Mouse (Mus musculus): ENCODE measurements around the gene Nmt1. TPM values are rescaled to one million over a fixed set of nuclear protein-coding genes. Genes with fewer than 3 reads are reported as not detected.

The Nmt1 gene
- polyA plus RNA-seq (2012; rRNA removed): 58.8 and 63.2 TPM in 2 replicates

DNA sequence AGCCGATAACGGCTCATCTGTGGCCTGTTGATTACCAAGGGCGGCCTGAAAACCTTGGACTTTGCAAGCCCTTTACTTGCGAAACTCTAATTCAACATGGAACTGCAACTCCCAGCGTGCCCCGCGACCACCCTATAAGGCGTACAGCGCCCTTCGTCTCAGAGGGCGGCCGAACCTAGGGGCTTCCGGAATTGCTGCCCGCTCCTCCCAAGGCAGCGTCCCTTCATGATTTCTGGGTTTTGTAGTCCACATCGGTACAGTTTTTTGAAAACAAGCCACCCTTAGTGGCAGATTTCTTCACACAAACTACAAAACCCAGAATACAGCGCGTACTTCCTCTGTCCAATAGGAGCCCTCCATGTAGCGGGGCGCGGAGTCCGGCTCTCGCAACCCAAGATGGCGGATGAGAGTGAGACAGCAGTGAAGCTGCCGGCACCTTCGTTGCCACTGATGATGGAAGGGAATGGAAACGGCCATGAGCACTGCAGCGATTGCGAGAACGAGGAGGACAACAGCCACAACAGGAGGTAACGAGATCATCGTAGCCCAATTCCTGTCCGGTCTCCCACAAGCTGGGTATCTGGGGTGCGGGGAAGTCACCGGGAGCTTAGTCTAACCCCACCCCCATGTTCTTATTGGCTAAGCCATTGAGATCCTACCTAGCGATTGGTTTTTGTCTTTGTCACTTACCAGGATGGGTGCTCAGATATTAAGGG lies at the start of gene Nmt1, which contains the start of gene Dcakd:
Gene Nmt1 (plus strand): TSS at position 15 of the 716 bp plus-strand sequence.
Gene Dcakd (minus strand): TSS at position 158 of the 716 bp plus-strand sequence.
- Histone ChIP-seq H3K27ac (ENCODE audit: insufficient read depth, low read length) (peak within 1 kb of the TSS; percentile 85), H3K27me3 (ENCODE audit: control insufficient read depth, insufficient read depth, low read length) (no peaks in the 10 kb centered on the region), H3K4me3 (replicated peaks; ENCODE audit: insufficient read depth, low read depth, low read length) (peak within 1 kb of the TSS; percentile 93), H3K4me1 (ENCODE audit: control insufficient read depth, insufficient read depth, low read length) (peaks cover 8% of the 10 kb centered on the region; the same call in 1 of the 2 replicates)
- TF ChIP-seq POLR2A (IDR thresholded peaks at IDR 0.05; ENCODE audit: borderline replicate concordance, insufficient read depth, low read length): peak; percentile 90; the same call in 1 of the 2 replicates
- TF ChIP-seq CTCF (IDR thresholded peaks at IDR 0.05; ENCODE audit: borderline replicate concordance, insufficient read depth, low read depth, low read length): no peak
- under 1% methylated on average over 36 of the region's 36 CpGs for WGBS
- DNase-seq: peak; percentile 96 to 98

DNA sequence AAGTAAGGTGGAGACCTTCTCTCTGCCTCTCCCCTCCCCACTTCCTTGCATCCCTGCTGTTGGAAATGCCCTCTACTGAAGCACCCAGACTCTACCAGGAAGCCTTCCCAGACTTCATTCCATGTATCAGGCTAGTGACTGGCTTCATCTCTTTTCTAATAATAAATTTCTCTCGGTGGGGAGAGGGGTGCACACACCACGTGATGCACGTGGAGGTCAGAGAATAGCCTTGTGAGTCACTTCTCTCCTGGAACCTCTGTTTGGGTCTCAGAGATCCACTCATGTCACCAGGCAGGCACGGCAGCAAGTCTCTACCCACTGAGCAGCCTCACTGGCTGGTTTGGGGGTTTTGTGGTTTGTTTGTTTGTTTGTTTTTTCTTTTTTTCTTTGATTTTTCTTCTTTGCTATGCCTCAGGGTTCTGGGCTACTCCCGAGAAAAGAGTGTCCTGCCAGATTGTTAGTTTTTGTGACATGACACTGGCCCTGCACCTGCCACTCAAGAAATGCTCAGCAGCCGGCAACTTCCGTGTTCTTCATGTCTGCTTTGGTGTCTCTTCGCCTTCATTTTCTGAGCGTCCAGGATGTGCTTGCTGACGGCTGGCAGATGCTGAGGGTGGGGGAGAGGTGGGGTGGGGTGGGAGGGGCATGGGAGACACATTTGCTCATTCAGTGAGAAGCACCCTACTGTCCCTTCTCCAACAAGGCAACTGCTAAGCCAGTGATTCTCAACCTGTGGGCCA lies 46.7 kb upstream of the Nmt1 start:
- no peak for TF ChIP-seq CTCF (IDR thresholded peaks at IDR 0.05; ENCODE audit: borderline replicate concordance, insufficient read depth, low read depth, low read length)
- TF ChIP-seq POLR2A (IDR thresholded peaks at IDR 0.05; ENCODE audit: borderline replicate concordance, insufficient read depth, low read length): no peak
- Histone ChIP-seq H3K4me3 (replicated peaks; ENCODE audit: insufficient read depth, low read depth, low read length) (no peak overlapping the region), H3K27ac (ENCODE audit: insufficient read depth, low read length) (no peak overlapping the region), H3K4me1 (ENCODE audit: control insufficient read depth, insufficient read depth, low read length) (peaks cover 11% of the 10 kb centered on the region), H3K27me3 (ENCODE audit: control insufficient read depth, insufficient read depth, low read length) (no peaks in the 10 kb centered on the region)
- DNase-seq: no peak
- WGBS: 58% methylated on average over 10 of the region's 10 CpGs

- 73% methylated on average over 9 of the region's 9 CpGs for WGBS
- Histone ChIP-seq H3K27me3 (ENCODE audit: control insufficient read depth, insufficient read depth, low read length) (no peaks in the 10 kb centered on the region), H3K4me3 (replicated peaks; ENCODE audit: insufficient read depth, low read depth, low read length) (no peak overlapping the region), H3K4me1 (ENCODE audit: control insufficient read depth, insufficient read depth, low read length) (peaks cover 11% of the 10 kb centered on the region), H3K27ac (ENCODE audit: insufficient read depth, low read length) (no peak overlapping the region)
- DNase-seq: no peak
- no peak for TF ChIP-seq POLR2A (IDR thresholded peaks at IDR 0.05; ENCODE audit: borderline replicate concordance, insufficient read depth, low read length)
- no peak for TF ChIP-seq CTCF (IDR thresholded peaks at IDR 0.05; ENCODE audit: borderline replicate concordance, insufficient read depth, low read depth, low read length)
Observed at GRCm38 (mm10) chr11:102984086-102984485, 43.9 kb upstream of the Nmt1 start.

- Histone ChIP-seq H3K27ac (ENCODE audit: insufficient read depth, low read length) (no peak overlapping the region), H3K4me1 (ENCODE audit: control insufficient read depth, insufficient read depth, low read length) (peaks cover 11% of the 10 kb centered on the region), H3K4me3 (replicated peaks; ENCODE audit: insufficient read depth, low read depth, low read length) (no peak overlapping the region), H3K27me3 (ENCODE audit: control insufficient read depth, insufficient read depth, low read length) (no peaks in the 10 kb centered on the region)
- DNase-seq: no peak
- WGBS: 44% methylated on average over 4 of the region's 4 CpGs
- TF ChIP-seq CTCF (IDR thresholded peaks at IDR 0.05; ENCODE audit: borderline replicate concordance, insufficient read depth, low read depth, low read length): no peak
Observed at GRCm38 (mm10) chr11:102984615-102985014, 43.4 kb upstream of the Nmt1 start.

GRCm38 (mm10) chr11:102985160-102985559 lies 42.8 kb upstream of the Nmt1 start:
- Histone ChIP-seq H3K27ac (ENCODE audit: insufficient read depth, low read length) (no peak overlapping the region), H3K4me3 (replicated peaks; ENCODE audit: insufficient read depth, low read depth, low read length) (no peak overlapping the region), H3K4me1 (ENCODE audit: control insufficient read depth, insufficient read depth, low read length) (peaks cover 11% of the 10 kb centered on the region), H3K27me3 (ENCODE audit: control insufficient read depth, insufficient read depth, low read length) (no peaks in the 10 kb centered on the region)
- WGBS: 38% methylated on average over 6 of the region's 6 CpGs
- peak in 1 of 2 experiments; percentile 35 for DNase-seq
- TF ChIP-seq CTCF (IDR thresholded peaks at IDR 0.05; ENCODE audit: borderline replicate concordance, insufficient read depth, low read depth, low read length): no peak
- TF ChIP-seq POLR2A (IDR thresholded peaks at IDR 0.05; ENCODE audit: borderline replicate concordance, insufficient read depth, low read length): no peak

DNA sequence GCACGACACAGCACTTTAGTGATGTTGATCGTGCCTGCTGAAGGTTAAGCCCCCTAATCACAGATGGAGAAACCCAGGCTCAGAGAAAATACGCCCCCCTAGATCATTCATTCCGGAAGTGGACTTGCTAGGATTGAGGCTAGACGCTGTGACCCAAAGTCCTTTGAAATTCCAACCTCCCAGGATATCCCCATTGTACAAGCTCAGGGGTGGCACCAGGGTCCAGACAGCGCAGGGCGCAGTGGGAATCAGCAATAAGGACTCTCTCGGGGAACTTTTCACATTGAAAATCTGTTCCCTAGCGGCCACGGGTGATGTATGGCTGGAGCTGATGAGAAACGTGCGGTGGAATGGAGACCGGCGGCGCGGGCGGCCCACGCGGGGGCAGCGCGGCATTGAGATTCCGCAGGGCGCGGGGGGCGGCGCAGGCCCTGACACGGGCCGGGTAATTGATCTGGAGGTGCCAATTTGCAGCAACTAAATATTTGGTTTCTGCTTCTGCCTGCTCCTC lies 38.3 kb upstream of the Nmt1 start:
- Histone ChIP-seq H3K4me1 (ENCODE audit: control insufficient read depth, insufficient read depth, low read length) (peaks cover 14% of the 10 kb centered on the region), H3K27ac (ENCODE audit: insufficient read depth, low read length) (peak overlapping the region; percentile 94), H3K27me3 (ENCODE audit: control insufficient read depth, insufficient read depth, low read length) (no peaks in the 10 kb centered on the region), H3K4me3 (replicated peaks; ENCODE audit: insufficient read depth, low read depth, low read length) (peak overlapping the region; percentile 49)
- WGBS: 15% methylated on average over 28 of the region's 28 CpGs
- peak in 1 of 2 experiments; percentile 4 for DNase-seq
- TF ChIP-seq POLR2A (IDR thresholded peaks at IDR 0.05; ENCODE audit: borderline replicate concordance, insufficient read depth, low read length): no peak
- TF ChIP-seq CTCF (IDR thresholded peaks at IDR 0.05; ENCODE audit: borderline replicate concordance, insufficient read depth, low read depth, low read length): no peak

DNA sequence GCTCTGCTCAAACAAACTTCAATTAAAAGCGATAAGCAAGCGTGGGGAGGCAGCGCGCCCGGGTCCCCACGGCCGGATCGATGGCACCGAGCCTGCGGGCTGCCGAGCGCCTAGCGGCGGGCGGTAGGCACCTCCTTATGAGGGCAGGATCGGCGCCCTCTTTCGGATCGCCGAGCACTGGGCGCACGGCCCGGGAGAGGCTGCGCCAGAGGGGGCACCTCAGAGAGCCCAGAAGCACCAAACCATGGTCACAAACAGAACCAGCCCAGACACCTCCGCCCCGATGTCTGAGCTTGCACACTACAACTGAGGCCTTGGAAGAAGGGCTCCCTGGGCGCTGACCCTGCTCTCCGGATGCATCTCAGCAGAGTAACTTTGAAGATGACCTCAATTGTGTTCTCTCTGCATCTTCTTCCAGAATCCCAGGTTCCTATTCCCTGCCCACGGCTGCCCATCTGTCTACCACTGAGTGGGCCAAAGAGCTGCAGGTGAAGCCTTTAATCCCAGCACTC lies 37.8 kb upstream of the Nmt1 start:
- peak overlapping the region; percentile 94 for H3K27ac ChIP-seq (ENCODE audit: insufficient read depth, low read length)
- peak; percentile 82 to 83 for DNase-seq
- under 1% methylated on average over 29 of the region's 29 CpGs for WGBS

More for the DNA sequence above, 37.8 kb upstream of the Nmt1 start:
- H3K27me3 ChIP-seq (ENCODE audit: control insufficient read depth, insufficient read depth, low read length): no peaks in the 10 kb centered on the region
- H3K4me3 ChIP-seq (replicated peaks; ENCODE audit: insufficient read depth, low read depth, low read length): peak overlapping the region; percentile 49
- TF ChIP-seq POLR2A (IDR thresholded peaks at IDR 0.05; ENCODE audit: borderline replicate concordance, insufficient read depth, low read length) (no peak), CTCF (IDR thresholded peaks at IDR 0.05; ENCODE audit: borderline replicate concordance, insufficient read depth, low read depth, low read length) (peak; percentile 29; the same call in 1 of the 2 replicates)
- H3K4me1 ChIP-seq (ENCODE audit: control insufficient read depth, insufficient read depth, low read length): peaks cover 10% of the 10 kb centered on the region

Measured in cerebellum, adult 2 months (tissue).